Mouse (Mus musculus) kidney, embryonic 14.5 days (tissue): ENCODE results near the gene Cbl. TPM values are rescaled to one million over a fixed set of nuclear protein-coding genes. Genes with fewer than 3 reads are reported as not detected.

ENCODE experiments used
- ATAC-seq: fragments of 200-750 bp; cut with Nextera tagmentation; 2 replicates; pipeline ENCODE4 v1.8.0; 2017; ENCODE audit warnings: moderate number of reproducible peaks, mild to moderate bottlenecking, moderate TSS enrichment, moderate library complexity; ENCODE audit not compliant: low FRiP score, low TSS enrichment
- H3K27ac ChIP-seq: fragments of 300-500 bp; sonication (generic); 2 replicates; pipeline ENCODE4 v1.5.1; 2014; ENCODE audit warnings: low read depth, mild to moderate bottlenecking, low read length, moderate library complexity, mixed read lengths
- H3K27me3 ChIP-seq: fragments of 300-500 bp; sonication (generic); 2 replicates; pipeline ENCODE4 v1.6.1; 2014; ENCODE audit warnings: mild to moderate bottlenecking, low read length; ENCODE audit not compliant: control insufficient read depth, insufficient read depth
- H3K36me3 ChIP-seq: fragments of 300-500 bp; sonication (generic); 2 replicates; pipeline ENCODE4 v1.6.1; 2014; ENCODE audit warnings: low read length, mixed read lengths; ENCODE audit not compliant: control insufficient read depth, insufficient read depth
- H3K4me1 ChIP-seq: fragments of 300-500 bp; sonication (generic); 2 replicates; pipeline ENCODE4 v1.6.1; 2014; ENCODE audit warnings: low read length, mixed read lengths; ENCODE audit not compliant: control insufficient read depth, insufficient read depth
- H3K4me2 ChIP-seq: fragments of 300-500 bp; sonication (generic); replicated peaks from 2 replicates; pipeline ENCODE4 v1.6.1; 2014; ENCODE audit warnings: low read depth, mild to moderate bottlenecking, low read length
- H3K4me3 ChIP-seq: fragments of 300-500 bp; sonication (generic); 2 replicates; pipeline ENCODE4 v1.5.1; 2014; ENCODE audit warnings: mild to moderate bottlenecking, low read length
- H3K9ac ChIP-seq: fragments of 300-500 bp; sonication (generic); 2 replicates; pipeline ENCODE4 v1.6.1; 2014; ENCODE audit warnings: low read depth, mild to moderate bottlenecking, low read length, moderate library complexity
- H3K9me3 ChIP-seq: fragments of 300-500 bp; sonication (generic); 2 replicates; pipeline ENCODE4 v1.6.1; 2016; ENCODE audit warnings: low read length; ENCODE audit not compliant: control insufficient read depth
- WGBS: fragments of 180-500 bp; shearing (Covaris S2); extraction: QIAGEN DNeasy Blood & Tissue Kit; methylation state at CpG from one replicate; pipeline ENCODE4 v1.1.7; 2014; 5-methylcytosine and 5-hydroxymethylcytosine counted together
- polyA plus RNA-seq: library from polyadenylated mRNA; unstranded; fragments of >200 nt; fragmentation: Nextera tagmentation; extraction: Ambion mirVana; gene quantifications from 2 replicates; pipeline ENCODE4 v1.2.1, GENCODE M21; 2014

Gene Cbl
- polyA plus RNA-seq, 1 experiment from 2014 or later, result 27.9 TPM

- Histone ChIP-seq H3K9ac (no peak overlapping the region), H3K4me3 (no peak overlapping the region), H3K9me3 (no peaks in the 10 kb centered on the region), H3K4me2 (no peak overlapping the region), H3K4me1 (peaks cover 49% of the 10 kb centered on the region), H3K36me3 (peaks cover 32% of the 10 kb centered on the region), H3K27ac (no peak overlapping the region; the same call in 1 of the 2 replicates), H3K27me3 (no peaks in the 10 kb centered on the region)
- ATAC-seq, result no peak
- 85% methylated on average over 7 of the region's 7 CpGs for WGBS
These were observed 127.7 kb downstream of the Cbl start for GRCm38 (mm10) chr9:44106182-44106581.

GRCm38 (mm10) chr9:44105781-44106180 lies 128.1 kb downstream of the Cbl start:
- H3K4me1 ChIP-seq, result peaks cover 49% of the 10 kb centered on the region
- ATAC-seq, result no peak
- H3K9me3 ChIP-seq, result no peaks in the 10 kb centered on the region
- peaks cover 32% of the 10 kb centered on the region for H3K36me3 ChIP-seq
- H3K27ac ChIP-seq, result no peak overlapping the region
- no peak overlapping the region for H3K9ac ChIP-seq
- H3K4me3 ChIP-seq, result no peak overlapping the region
- no peak overlapping the region for H3K4me2 ChIP-seq
- H3K27me3 ChIP-seq, result no peaks in the 10 kb centered on the region
- 80% methylated on average over 10 of the region's 10 CpGs for WGBS

GRCm38 (mm10) chr9:44104881-44105280 lies 129.0 kb downstream of the Cbl start:
- no peaks in the 10 kb centered on the region for H3K9me3 ChIP-seq
- no peak overlapping the region for H3K4me3 ChIP-seq
- peaks cover 42% of the 10 kb centered on the region for H3K4me1 ChIP-seq
- H3K4me2 ChIP-seq, result no peak overlapping the region
- H3K27ac ChIP-seq, result no peak overlapping the region
- no peaks in the 10 kb centered on the region for H3K27me3 ChIP-seq
- no peak for ATAC-seq
- H3K9ac ChIP-seq, result no peak overlapping the region
- peaks cover 29% of the 10 kb centered on the region for H3K36me3 ChIP-seq
- WGBS, result 92% methylated on average over 7 of the region's 7 CpGs

- peaks cover 10% of the 10 kb centered on the region for H3K4me1 ChIP-seq
- peaks cover 16% of the 10 kb centered on the region for H3K36me3 ChIP-seq
- H3K9ac ChIP-seq, result no peak within 1 kb of the TSS
- H3K9me3 ChIP-seq, result no peaks in the 10 kb centered on the region
- H3K4me2 ChIP-seq, result no peak within 1 kb of the TSS
- no peaks in the 10 kb centered on the region for H3K27me3 ChIP-seq
- 0 out of 2 replicates have a peak, but pooled peaks have one; percentile 18 for ATAC-seq
- H3K4me3 ChIP-seq, result no peak within 1 kb of the TSS
- no peak within 1 kb of the TSS for H3K27ac ChIP-seq
- 37% methylated on average over 9 of the region's 9 CpGs for WGBS
These were observed 132.4 kb downstream of the Cbl start, which contains the start of gene Mfrp for GRCm38 (mm10) chr9:44101490-44101889. Mfrp (plus strand) TSS chr9:44101729.

GRCm38 (mm10) chr9:44096536-44096935 lies 137.3 kb downstream of the Cbl start:
- WGBS, result 44% methylated on average over 9 of the region's 9 CpGs
- no peak overlapping the region for H3K27ac ChIP-seq
- ATAC-seq, result no peak

GRCm38 (mm10) chr9:44095781-44096180 lies 138.1 kb downstream of the Cbl start:
- Histone ChIP-seq H3K4me3 (no peak overlapping the region), H3K4me2 (no peak overlapping the region), H3K36me3 (peaks cover 21% of the 10 kb centered on the region; the same call in 1 of the 2 replicates), H3K27ac (no peak overlapping the region), H3K9ac (no peak overlapping the region), H3K9me3 (no peaks in the 10 kb centered on the region), H3K4me1 (peaks cover 4% of the 10 kb centered on the region; the same call in 1 of the 2 replicates), H3K27me3 (no peaks in the 10 kb centered on the region)
- WGBS, result 90% methylated on average over 9 of the region's 9 CpGs
- ATAC-seq, result no peak

More at GRCm38 (mm10) chr9:44096536-44096935, 137.3 kb downstream of the Cbl start:
- Histone ChIP-seq H3K36me3 (peaks cover 20% of the 10 kb centered on the region; the same call in 1 of the 2 replicates), H3K27me3 (no peaks in the 10 kb centered on the region), H3K4me3 (no peak overlapping the region), H3K9me3 (no peaks in the 10 kb centered on the region), H3K9ac (no peak overlapping the region), H3K4me2 (no peak overlapping the region), H3K4me1 (peaks cover 7% of the 10 kb centered on the region)

- Histone ChIP-seq H3K27me3 (no peaks in the 10 kb centered on the region), H3K4me1 (peaks cover 10% of the 10 kb centered on the region), H3K27ac (no peak overlapping the region), H3K9ac (no peak overlapping the region), H3K36me3 (peaks cover 21% of the 10 kb centered on the region; the same call in 1 of the 2 replicates), H3K9me3 (no peaks in the 10 kb centered on the region), H3K4me2 (no peak overlapping the region), H3K4me3 (no peak overlapping the region)
- 83% methylated on average over 3 of the region's 3 CpGs for WGBS
- ATAC-seq, result no peak
These were observed 139.1 kb downstream of the Cbl start for GRCm38 (mm10) chr9:44094737-44095136.

GRCm38 (mm10) chr9:44093612-44094503 lies 140.0 kb downstream of the Cbl start:
- no peaks in the 10 kb centered on the region for H3K27me3 ChIP-seq
- no peaks in the 10 kb centered on the region for H3K9me3 ChIP-seq
- no peak overlapping the region for H3K27ac ChIP-seq
- H3K9ac ChIP-seq, result no peak overlapping the region
- whole genome bisulfite sequencing, result 35% methylated on average over 24 of the region's 24 CpGs
- H3K4me1 ChIP-seq, result peaks cover 17% of the 10 kb centered on the region
- H3K4me3 ChIP-seq, result no peak overlapping the region
- peaks cover 21% of the 10 kb centered on the region; the same call in 1 of the 2 replicates for H3K36me3 ChIP-seq
- peak overlapping the region; percentile 19; the same call in 1 of the 2 replicates for H3K4me2 ChIP-seq
- peak; percentile 80 for ATAC-seq
